Mouse (Mus musculus) neutrophil, adult 5-6 weeks (primary cell): ENCODE measurements at regions not wholly inside any gene's neighbourhood (a gene's known extent, or its start where the extent isn't known, plus 50 kb on each side); places are given as distances from the start of the nearest gene placed in this dataset.
"Not testable (repeated sequence)": the region's sequence is repeated elsewhere in the genome, so short reads cannot be mapped to it uniquely, and the experiment has no call there.

ENCODE experiments used
- ATAC-seq: fragments of 151-379, 151-347 bp; 2 replicates; pipeline ENCODE4 v1.8.0; 2017; ENCODE audit warnings: mild to moderate bottlenecking, moderate TSS enrichment; ENCODE audit not compliant: insufficient number of reproducible peaks, poor library complexity, low FRiP score, severe bottlenecking; ENCODE audit errors: extremely low read depth

DNA sequence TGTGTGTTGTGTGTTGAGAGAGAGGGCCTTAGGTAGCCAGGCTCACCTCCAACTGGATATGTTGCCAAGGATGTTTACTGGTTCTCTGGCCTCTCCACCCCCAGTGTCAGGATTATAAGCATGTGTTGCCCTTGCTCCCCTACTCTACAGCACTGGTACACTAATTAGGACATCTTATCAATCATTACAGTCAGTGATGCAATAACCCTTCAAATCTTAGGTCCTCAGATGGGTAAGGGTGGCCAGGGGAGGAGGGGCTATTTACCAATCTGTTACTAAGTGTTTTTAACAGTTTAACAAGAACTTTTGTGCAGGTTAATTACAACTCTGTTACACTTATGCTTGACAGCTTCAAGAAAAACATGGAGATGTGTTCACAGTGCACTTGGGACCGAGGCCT, 80.1 kb upstream of the Cyp2b13 start:
- no peak for ATAC-seq

DNA sequence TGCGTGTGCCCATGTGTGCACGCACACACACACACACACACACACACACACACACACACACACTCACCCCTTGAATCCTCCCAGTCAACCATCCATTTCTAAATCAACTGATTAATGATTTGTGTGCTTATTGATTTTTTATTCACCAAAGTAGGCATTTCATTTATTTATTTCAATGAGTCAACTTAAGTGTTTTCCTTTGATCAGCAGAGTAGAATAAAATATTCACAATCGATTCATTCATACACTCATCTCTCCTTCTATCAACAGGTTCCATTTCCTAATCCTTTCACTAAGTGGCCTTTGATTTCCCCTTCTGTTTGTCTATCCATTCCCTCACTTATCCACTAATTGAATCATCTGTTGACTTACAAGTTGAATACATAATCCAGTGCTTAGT, 74.3 kb upstream of the Cyp2b13 start:
- no peak for ATAC-seq

DNA sequence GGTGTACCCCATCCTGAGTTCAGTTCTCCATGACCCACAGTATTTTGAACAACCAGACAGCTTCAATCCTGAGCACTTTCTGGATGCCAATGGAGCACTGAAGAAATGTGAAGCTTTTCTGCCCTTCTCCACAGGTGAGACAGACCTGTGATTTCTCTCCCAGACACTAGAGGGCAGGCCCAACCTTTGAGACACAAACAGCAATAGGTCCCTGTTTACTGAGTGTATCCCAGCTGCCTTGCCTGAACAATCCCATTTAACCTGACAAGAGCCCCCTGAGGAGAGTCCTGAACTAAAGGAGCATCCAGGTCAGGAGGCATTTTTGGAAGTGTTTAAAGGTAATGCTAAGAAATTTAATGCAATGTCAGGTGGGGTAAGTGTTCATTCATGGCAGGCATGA, 73.0 kb upstream of the Cyp2b13 start:
- no peak for ATAC-seq

DNA sequence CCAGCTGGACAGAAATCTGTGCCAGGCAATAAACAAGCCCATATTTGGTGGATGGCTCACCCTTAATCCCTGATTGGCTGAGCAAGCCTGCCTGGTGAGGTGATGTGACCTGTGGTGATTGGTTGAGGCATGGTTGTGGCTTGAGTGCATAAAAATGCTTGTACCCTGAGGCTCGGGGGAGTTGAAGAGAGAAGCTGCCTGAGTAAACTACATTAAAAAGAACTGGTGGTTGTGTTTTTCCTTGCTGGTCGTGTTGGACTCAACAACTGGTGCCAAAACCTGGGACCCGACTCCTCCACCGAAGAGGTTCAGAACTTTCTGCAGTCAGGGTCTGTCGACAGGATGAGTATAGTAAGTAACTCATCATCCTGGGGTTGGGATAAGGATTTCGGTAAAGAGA, 55.4 kb upstream of the Cyp2b13 start:
- ATAC-seq, result not testable (repeated sequence)

DNA sequence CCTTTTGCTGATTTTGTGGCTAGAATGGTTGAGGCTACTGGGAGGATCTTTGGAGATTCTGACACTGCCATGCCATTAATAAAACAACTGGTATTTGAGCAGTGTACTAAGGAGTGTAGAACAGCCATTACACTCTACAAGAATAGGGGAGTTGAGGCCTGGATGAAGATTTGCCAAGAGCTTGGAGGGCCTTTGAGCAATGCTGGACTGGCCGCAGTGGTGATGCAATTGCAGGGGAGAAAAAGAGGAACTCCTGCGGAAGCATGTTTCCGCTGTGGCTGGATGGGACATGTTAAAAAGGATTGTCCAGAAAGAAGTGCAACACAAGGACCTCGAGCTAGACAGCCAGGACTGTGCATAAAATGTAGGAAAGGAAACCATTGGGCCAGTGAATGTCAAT, 53.2 kb upstream of the Cyp2b13 start:
- peak; percentile 39; the same call in 1 of the 2 replicates for ATAC-seq
